22 mouse cellular contexts compared by ENCODE assay signal in the genomic region with DNA sequence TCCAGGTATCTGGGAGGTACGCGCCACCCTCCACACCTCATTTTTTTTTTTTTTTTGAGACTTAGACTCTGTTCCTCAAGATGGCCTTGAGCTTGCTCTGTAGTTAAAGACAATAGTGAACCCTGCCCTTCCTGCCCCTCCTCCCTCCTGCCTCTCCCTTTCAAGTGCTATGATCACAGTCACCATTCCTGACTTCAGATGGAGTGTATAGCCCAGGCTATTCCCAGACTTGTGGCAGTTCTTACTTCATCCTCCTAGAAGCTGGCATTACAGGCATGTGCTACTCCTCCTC. TPM values are rescaled to one million over a fixed set of nuclear protein-coding genes. Genes with fewer than 3 reads are reported as not detected.
DNase-seq lines count a peak whose midpoint lies in the region; ATAC-seq and TF ChIP-seq lines count a peak whose summit lies in the region.
"Had no signal": no experiment of that assay in that cellular context is flagged by ENCODE, and none has a peak within 500 bp of the region (broad histone marks: within the 10 kb centered on the region; RNA-seq: fewer than 3 reads in every experiment).

No protein-coding gene starts in this region.

- H3K36me3 ChIP-seq in ES-E14 (ENCODE audit: control insufficient read depth, insufficient read depth, low read length, poor library complexity, severe bottlenecking): no peaks in the 10 kb centered on the region
- H3K36me3 ChIP-seq in intestine, embryonic 16.5 days (ENCODE audit: control insufficient read depth, insufficient read depth, low read length): no peaks in the 10 kb centered on the region
- no peaks in the 10 kb centered on the region for H3K36me3 ChIP-seq in stomach, embryonic 15.5 days
- H3K36me3 ChIP-seq: forebrain, embryonic 10.5 days; heart, embryonic 10.5 days; hindbrain, embryonic 12.5 days had no signal

- no peaks in the 10 kb centered on the region for H3K27me3 ChIP-seq in intestine, embryonic 16.5 days (replicated peaks; ENCODE audit: control insufficient read depth, insufficient read depth, low read length)
- no peaks in the 10 kb centered on the region for H3K27me3 ChIP-seq in stomach, embryonic 15.5 days (replicated peaks)
- H3K27me3 ChIP-seq: hindbrain, embryonic 12.5 days had no signal

- H3K27ac ChIP-seq in ES-E14 (ENCODE audit: insufficient read depth, low read depth, low read length, poor library complexity, severe bottlenecking): no peak overlapping the region
- no peak overlapping the region for H3K27ac ChIP-seq in intestine, embryonic 16.5 days (ENCODE audit: low read length)
- 0 out of 2 replicates have a peak overlapping the region, but pooled peaks have one; percentile 11 for H3K27ac ChIP-seq in stomach, embryonic 15.5 days
- H3K27ac ChIP-seq: heart, embryonic 10.5 days; hindbrain, embryonic 12.5 days had no signal

- in situ Hi-C loops in ES-E14 (cut with MboI; ENCODE audit: low sequenced_read_pairs in 2 of 2, unreplicated experiment in 2 of 2): no loop called here

- no peak overlapping the region for H3K4me2 ChIP-seq in intestine, embryonic 16.5 days (ENCODE audit: low read depth, low read length)
- H3K4me2 ChIP-seq in stomach, embryonic 15.5 days: no peak overlapping the region
- H3K4me2 ChIP-seq: hindbrain, embryonic 12.5 days had no signal

- peak; percentile 67 for DNase-seq in ES-CJ7 (ENCODE audit: low read depth, low spot score)
- no peak for DNase-seq in ES-E14 (ENCODE audit: low read depth, low spot score)
- DNase-seq in layer of hippocampus, adult 9-10 months (ENCODE audit: low spot score): no peak
- no peak for DNase-seq in frontal cortex, adult 2 months (ENCODE audit: extremely low spot score in 1 of 2, low spot score in 1 of 2)
- no peak for DNase-seq in thymus, postnatal 36 days
- DNase-seq: adrenal gland, adult 2 months; adrenal gland, postnatal 25 days; cerebellum, adult 18-20 months; cerebellum, adult 9-11 months; cerebellum, postnatal 36 days; gastrocnemius, postnatal 10 days; heart, adult 18-20 months had no signal

- 0 out of 2 replicates have a peak, but pooled peaks have one; percentile 33 for ATAC-seq in intestine, embryonic 16.5 days
- no peak for ATAC-seq in stomach, embryonic 15.5 days (ENCODE audit: insufficient read depth, low FRiP score, low read depth)
- ATAC-seq: forebrain, embryonic 14.5 days; hindbrain, embryonic 16.5 days had no signal

- no peak overlapping the region for H3K4me3 ChIP-seq in ES-E14 (ENCODE audit: insufficient read depth in 1 of 2, low read depth in 1 of 2, low read length in 2 of 2, poor library complexity in 1 of 2, severe bottlenecking in 1 of 2)
- H3K4me3 ChIP-seq in intestine, embryonic 16.5 days (ENCODE audit: low read length): no peak overlapping the region
- no peak overlapping the region for H3K4me3 ChIP-seq in stomach, embryonic 15.5 days (replicated peaks)
- H3K4me3 ChIP-seq: erythroblast, embryonic 14.5 days; forebrain, embryonic 10.5 days; heart, embryonic 10.5 days; hindbrain, embryonic 12.5 days had no signal

- peaks cover 11 to 40% of the 10 kb centered on the region in 2 experiments; a peak in 3 of 4 replicates for H3K4me1 ChIP-seq in ES-E14 (ENCODE audit: control insufficient read depth in 2 of 2, insufficient read depth in 2 of 2, low read length in 2 of 2, poor library complexity in 1 of 2)
- peaks cover 43% of the 10 kb centered on the region for H3K4me1 ChIP-seq in intestine, embryonic 16.5 days (ENCODE audit: control insufficient read depth, insufficient read depth, low read length)
- peaks cover 39% of the 10 kb centered on the region for H3K4me1 ChIP-seq in stomach, embryonic 15.5 days

- WGBS in intestine, embryonic 16.5 days: 66% methylated on average over 2 of the region's 2 CpGs
- WGBS in stomach, embryonic 15.5 days: 96% methylated on average over 2 of the region's 2 CpGs

- H3K9me3 ChIP-seq in ES-E14 (ENCODE audit: control insufficient read depth, insufficient read depth, low read depth, low read length): no peaks in the 10 kb centered on the region
- no peaks in the 10 kb centered on the region for H3K9me3 ChIP-seq in intestine, embryonic 16.5 days (ENCODE audit: control insufficient read depth, low read length)
- no peaks in the 10 kb centered on the region for H3K9me3 ChIP-seq in stomach, embryonic 15.5 days
- H3K9me3 ChIP-seq: forebrain, embryonic 10.5 days; heart, embryonic 10.5 days; hindbrain, embryonic 12.5 days had no signal

- no peak overlapping the region for H3K9ac ChIP-seq in ES-E14 (ENCODE audit: insufficient read depth, low read depth, low read length, poor library complexity, severe bottlenecking)
- no peak overlapping the region for H3K9ac ChIP-seq in intestine, embryonic 16.5 days (ENCODE audit: low read depth, low read length)
- no peak overlapping the region for H3K9ac ChIP-seq in stomach, embryonic 15.5 days
- H3K9ac ChIP-seq: hindbrain, embryonic 12.5 days had no signal

TF ChIP-seq in ES-E14, 5 proteins besides CTCF, POLR2A, EP300 and RAD21:
- TF ChIP-seq CHD2 (IDR thresholded peaks at IDR 0.05; ENCODE audit: low read depth, low read length): no peak
- no peak for TF ChIP-seq ZC3H11A (IDR thresholded peaks at IDR 0.05; ENCODE audit: borderline replicate concordance, low read depth, low read length)
- TF ChIP-seq MAFK (IDR thresholded peaks at IDR 0.05; ENCODE audit: insufficient read depth, low read depth, low read length): no peak
- peak; percentile 82 for TF ChIP-seq ZNF384 (IDR thresholded peaks at IDR 0.05; ENCODE audit: low read depth, low read length)

RNA-seq across cellular contexts. Expression of a gene that starts 5.3 kb away (rescaled TPM):
- 80.1 and 121 TPM in 2 replicates for total RNA-seq in ES-E14 (2012; rRNA removed)
- polyA plus RNA-seq in intestine, embryonic 16.5 days (2015; fragmentation: Nextera tagmentation; extraction: Ambion mirVana): 126 and 127 TPM in 2 replicates
- 179 and 214 TPM in 2 replicates for polyA plus RNA-seq in stomach, embryonic 15.5 days (2015; fragmentation: Nextera tagmentation; extraction: Ambion mirVana)
- polyA plus RNA-seq in frontal cortex, adult 2 months (2012; rRNA removed): 52.5 and 53.9 TPM in 2 replicates

RNA-seq across cellular contexts. Expression of a gene that starts 17.2 kb away (rescaled TPM):
- 24.9 and 29.8 TPM in 2 replicates for total RNA-seq in ES-E14 (2012; rRNA removed)
- 6.5 and 7.3 TPM in 2 replicates for polyA plus RNA-seq in intestine, embryonic 16.5 days (2015; fragmentation: Nextera tagmentation; extraction: Ambion mirVana)
- 11.9 and 12.1 TPM in 2 replicates for polyA plus RNA-seq in stomach, embryonic 15.5 days (2015; fragmentation: Nextera tagmentation; extraction: Ambion mirVana)
- polyA plus RNA-seq in frontal cortex, adult 2 months (2012; rRNA removed): 4.5 and 4.7 TPM in 2 replicates

RNA-seq across cellular contexts. Expression of a gene that starts 33.1 kb away (rescaled TPM):
- 2.1 and 4.0 TPM in 2 replicates for total RNA-seq in ES-E14 (2012; rRNA removed)
- 102 and 109 TPM in 2 replicates for polyA plus RNA-seq in intestine, embryonic 16.5 days (2015; fragmentation: Nextera tagmentation; extraction: Ambion mirVana)
- 86.9 and 90.6 TPM in 2 replicates for polyA plus RNA-seq in stomach, embryonic 15.5 days (2015; fragmentation: Nextera tagmentation; extraction: Ambion mirVana)
- polyA plus RNA-seq in frontal cortex, adult 2 months (2012; rRNA removed): 0.40 and 0.67 TPM in 2 replicates
- total RNA-seq: adrenal gland, adult 2 months; adrenal gland, postnatal 25 days; gastrocnemius, postnatal 10 days; heart, postnatal 10 days; heart, postnatal 4 days had no signal
- polyA plus RNA-seq: erythroblast, embryonic 14.5 days; forebrain, embryonic 14.5 days; hindbrain, embryonic 16.5 days had no signal

RNA-seq across cellular contexts. Expression of a gene that starts 37.8 kb away (rescaled TPM):
- 108 and 112 TPM in 2 replicates for total RNA-seq in ES-E14 (2012; rRNA removed)
- 244 and 256 TPM in 2 replicates for polyA plus RNA-seq in intestine, embryonic 16.5 days (2015; fragmentation: Nextera tagmentation; extraction: Ambion mirVana)
- polyA plus RNA-seq in stomach, embryonic 15.5 days (2015; fragmentation: Nextera tagmentation; extraction: Ambion mirVana): 193 and 198 TPM in 2 replicates
- polyA plus RNA-seq in frontal cortex, adult 2 months (2012; rRNA removed): 110 and 131 TPM in 2 replicates

RNA-seq across cellular contexts. Expression of a gene that starts 38.5 kb away (rescaled TPM):
- 103 and 135 TPM in 2 replicates for total RNA-seq in ES-E14 (2012; rRNA removed)
- 37.2 and 38.9 TPM in 2 replicates for polyA plus RNA-seq in intestine, embryonic 16.5 days (2015; fragmentation: Nextera tagmentation; extraction: Ambion mirVana)
- polyA plus RNA-seq in stomach, embryonic 15.5 days (2015; fragmentation: Nextera tagmentation; extraction: Ambion mirVana): 40.2 and 40.9 TPM in 2 replicates
- 97.4 and 102 TPM in 2 replicates for polyA plus RNA-seq in frontal cortex, adult 2 months (2012; rRNA removed)

Comparison
In these comparisons a context has a peak if more than half of its experiments do, and no peak if none do; other contexts are left out.
1. RNA of a gene that starts 33.1 kb away (polyA plus RNA-seq): 102 to 109 TPM in intestine, embryonic 16.5 days and 86.9 to 90.6 TPM in stomach, embryonic 15.5 days; 0.40 to 0.67 TPM in frontal cortex, adult 2 months; every median in the first group is over 10 times any median in the second.